Mouse (Mus musculus): ENCODE data around the gene Qser1.

GRCm38 (mm10) chr2:104849991-104850359, 33.4 kb upstream of the Qser1 start:
- TF ChIP-seq TAL1 (IDR thresholded peaks at IDR 0.05; ENCODE audit: low read length) (no peak), CTCF (IDR thresholded peaks at IDR 0.05 in 2 of 3, conservative IDR thresholded peaks at IDR 0.05 in 1 of 3; ENCODE audit: control insufficient read depth in 1 of 3, insufficient read depth in 1 of 3, low read depth in 2 of 3, low read length in 3 of 3, poor library complexity in 1 of 3, severe bottlenecking in 1 of 3) (no peak), USF2 (IDR thresholded peaks at IDR 0.05; ENCODE audit: borderline replicate concordance in 1 of 2, insufficient read depth in 1 of 2, low read depth in 1 of 2, low read length in 2 of 2) (no peak), EP300 (IDR thresholded peaks at IDR 0.05; ENCODE audit: low read depth in 1 of 2, low read length in 2 of 2) (no peak), RCOR1 (IDR thresholded peaks at IDR 0.05; ENCODE audit: low read depth, low read length) (no peak), NRF1 (IDR thresholded peaks at IDR 0.05; ENCODE audit: insufficient read depth, low read depth, low read length, poor library complexity, severe bottlenecking) (no peak), SMC3 (IDR thresholded peaks at IDR 0.05; ENCODE audit: low read depth, low read length) (no peak), ZKSCAN1 (IDR thresholded peaks at IDR 0.05; ENCODE audit: low read depth, low read length) (no peak), POLR2A (IDR thresholded peaks at IDR 0.05; ENCODE audit: control insufficient read depth in 1 of 2, insufficient read depth in 1 of 2, low read depth in 1 of 2, low read length in 2 of 2, poor library complexity in 1 of 2) (no peak)
